Mouse (Mus musculus): ENCODE measurements at regions not wholly inside any gene's neighbourhood (a gene's known extent, or its start where the extent isn't known, plus 50 kb on each side); places are given as distances from the start of the nearest gene placed in this dataset.

DNA sequence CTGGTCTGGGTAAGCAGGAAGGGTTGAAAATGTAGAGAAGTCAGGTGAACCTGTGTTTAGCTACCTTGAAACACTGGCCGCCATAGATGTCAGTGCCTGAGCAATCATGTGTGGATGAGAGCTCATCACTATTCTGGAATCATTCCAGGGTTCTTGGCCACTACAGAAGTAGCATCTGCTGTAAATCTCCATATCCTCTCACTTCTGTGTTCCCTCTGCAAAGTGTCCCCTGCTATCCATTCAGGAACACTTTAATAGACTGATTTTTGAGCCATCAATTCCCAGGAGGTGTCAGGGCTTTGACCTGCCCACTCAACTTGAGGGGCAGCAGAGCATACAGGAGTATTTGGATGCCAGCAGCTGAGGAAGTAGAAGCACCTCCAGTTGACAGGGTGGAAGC lies 284.7 kb upstream of the Sstr1 start:
- TF ChIP-seq EP300 (IDR thresholded peaks at IDR 0.05; ENCODE audit: low read depth) = no peak
- no peak for TF ChIP-seq CTCF (IDR thresholded peaks at IDR 0.05; ENCODE audit: low read depth)
- H3K36me3 ChIP-seq (replicated peaks; ENCODE audit: control insufficient read depth, insufficient read depth, low read length) = no peaks in the 10 kb centered on the region
- H3K9me3 ChIP-seq (replicated peaks; ENCODE audit: control insufficient read depth, low read length) = no peaks in the 10 kb centered on the region
- 65% methylated on average over 1 of the region's 1 CpGs for WGBS
- no peaks in the 10 kb centered on the region for H3K27me3 ChIP-seq (ENCODE audit: control insufficient read depth, insufficient read depth, low read length)
- DNase-seq (ENCODE audit: low spot score) (no peak), ATAC-seq (ENCODE audit: insufficient read depth, low read depth) (no peak)
- H3K4me3 ChIP-seq (ENCODE audit: low read depth, low read length) = no peak overlapping the region
- no peak overlapping the region for H3K27ac ChIP-seq (ENCODE audit: low read depth)
- no peaks in the 10 kb centered on the region for H3K4me1 ChIP-seq (ENCODE audit: control insufficient read depth, insufficient read depth)
- H3K4me2 ChIP-seq (ENCODE audit: low read depth, low read length) = no peak overlapping the region
- no peak overlapping the region for H3K9ac ChIP-seq (replicated peaks; ENCODE audit: low read depth, low read length)

GRCm38 (mm10) chr12:57928030-57928429 lies 283.5 kb upstream of the Sstr1 start:
- Histone ChIP-seq H3K4me1 (ENCODE audit: control insufficient read depth, insufficient read depth) (no peaks in the 10 kb centered on the region), H3K4me3 (ENCODE audit: low read depth, low read length) (no peak overlapping the region), H3K4me2 (ENCODE audit: low read depth, low read length) (no peak overlapping the region), H3K36me3 (replicated peaks; ENCODE audit: control insufficient read depth, insufficient read depth, low read length) (no peaks in the 10 kb centered on the region), H3K27me3 (ENCODE audit: control insufficient read depth, insufficient read depth, low read length) (no peaks in the 10 kb centered on the region), H3K9ac (replicated peaks; ENCODE audit: low read depth, low read length) (no peak overlapping the region), H3K27ac (ENCODE audit: low read depth) (no peak overlapping the region), H3K9me3 (replicated peaks; ENCODE audit: control insufficient read depth, low read length) (no peaks in the 10 kb centered on the region)
- no peak for DNase-seq (ENCODE audit: low spot score)
- no peak for ATAC-seq (ENCODE audit: insufficient read depth, low read depth)
- WGBS = 80% methylated on average over 5 of the region's 5 CpGs
- no peak for TF ChIP-seq EP300 (IDR thresholded peaks at IDR 0.05; ENCODE audit: low read depth)
- no peak for TF ChIP-seq CTCF (IDR thresholded peaks at IDR 0.05; ENCODE audit: low read depth)

GRCm38 (mm10) chr12:57931856-57932255 lies 279.7 kb upstream of the Sstr1 start:
- ATAC-seq (ENCODE audit: insufficient read depth, low read depth) (no peak), DNase-seq (ENCODE audit: low spot score) (no peak)
- Histone ChIP-seq H3K27ac (ENCODE audit: low read depth) (no peak overlapping the region), H3K9ac (replicated peaks; ENCODE audit: low read depth, low read length) (no peak overlapping the region), H3K4me3 (ENCODE audit: low read depth, low read length) (no peak overlapping the region), H3K4me1 (ENCODE audit: control insufficient read depth, insufficient read depth) (no peaks in the 10 kb centered on the region), H3K9me3 (replicated peaks; ENCODE audit: control insufficient read depth, low read length) (no peaks in the 10 kb centered on the region), H3K4me2 (ENCODE audit: low read depth, low read length) (no peak overlapping the region), H3K36me3 (replicated peaks; ENCODE audit: control insufficient read depth, insufficient read depth, low read length) (no peaks in the 10 kb centered on the region), H3K27me3 (ENCODE audit: control insufficient read depth, insufficient read depth, low read length) (no peaks in the 10 kb centered on the region)
- TF ChIP-seq EP300 (IDR thresholded peaks at IDR 0.05; ENCODE audit: low read depth) (no peak), CTCF (IDR thresholded peaks at IDR 0.05; ENCODE audit: low read depth) (no peak)

DNA sequence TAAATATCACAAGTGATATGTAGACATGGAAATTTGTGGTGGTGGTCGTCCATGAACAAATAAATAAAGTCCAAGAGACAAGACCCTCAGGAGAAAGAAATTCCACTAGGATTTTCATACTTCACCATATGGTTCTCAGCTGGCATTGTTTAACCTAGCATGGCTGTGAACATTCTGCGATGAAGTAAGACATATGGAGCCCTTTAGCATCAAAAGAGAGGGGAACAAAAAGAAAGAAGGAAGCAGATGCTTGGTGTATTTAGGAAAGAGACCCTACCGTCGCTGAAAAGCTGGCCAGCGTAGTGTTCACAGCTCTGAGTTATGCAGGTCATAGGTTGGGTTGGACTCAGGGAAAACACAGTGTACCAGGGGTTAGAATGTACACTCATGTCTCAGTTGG lies 261.7 kb upstream of the Sstr1 start:
- no peak overlapping the region for H3K9ac ChIP-seq (replicated peaks; ENCODE audit: low read depth, low read length)

GRCm38 (mm10) chr12:57958527-57958926 lies 253.0 kb upstream of the Sstr1 start:
- TF ChIP-seq EP300 (IDR thresholded peaks at IDR 0.05; ENCODE audit: low read depth) (no peak), CTCF (IDR thresholded peaks at IDR 0.05; ENCODE audit: low read depth) (no peak)
- H3K27me3 ChIP-seq (ENCODE audit: control insufficient read depth, insufficient read depth, low read length) = no peaks in the 10 kb centered on the region

More for the DNA sequence above, 261.7 kb upstream of the Sstr1 start:
- H3K27ac ChIP-seq (ENCODE audit: low read depth) = no peak overlapping the region
- H3K36me3 ChIP-seq (replicated peaks; ENCODE audit: control insufficient read depth, insufficient read depth, low read length) = no peaks in the 10 kb centered on the region
- no peak for TF ChIP-seq EP300 (IDR thresholded peaks at IDR 0.05; ENCODE audit: low read depth)
- no peak for TF ChIP-seq CTCF (IDR thresholded peaks at IDR 0.05; ENCODE audit: low read depth)
- H3K4me2 ChIP-seq (ENCODE audit: low read depth, low read length) = no peak overlapping the region
- no peaks in the 10 kb centered on the region for H3K9me3 ChIP-seq (replicated peaks; ENCODE audit: control insufficient read depth, low read length)
- WGBS = 71% methylated on average over 5 of the region's 5 CpGs
- ATAC-seq (ENCODE audit: insufficient read depth, low read depth) = no peak
- H3K4me3 ChIP-seq (ENCODE audit: low read depth, low read length) = no peak overlapping the region
- no peaks in the 10 kb centered on the region for H3K27me3 ChIP-seq (ENCODE audit: control insufficient read depth, insufficient read depth, low read length)
- DNase-seq (ENCODE audit: low spot score) = no peak
- no peaks in the 10 kb centered on the region for H3K4me1 ChIP-seq (ENCODE audit: control insufficient read depth, insufficient read depth)

GRCm38 (mm10) chr12:57960171-57960570 lies 251.4 kb upstream of the Sstr1 start:
- H3K27me3 ChIP-seq (ENCODE audit: control insufficient read depth, insufficient read depth, low read length) = no peaks in the 10 kb centered on the region
- no peak for DNase-seq (ENCODE audit: low spot score)
- ATAC-seq (ENCODE audit: insufficient read depth, low read depth) = no peak
- no peaks in the 10 kb centered on the region for H3K4me1 ChIP-seq (ENCODE audit: control insufficient read depth, insufficient read depth)
- H3K9ac ChIP-seq (replicated peaks; ENCODE audit: low read depth, low read length) = no peak overlapping the region
- H3K9me3 ChIP-seq (replicated peaks; ENCODE audit: control insufficient read depth, low read length) = no peaks in the 10 kb centered on the region
- no peak overlapping the region for H3K27ac ChIP-seq (ENCODE audit: low read depth)
- WGBS = 80% methylated on average over 6 of the region's 6 CpGs
- no peak overlapping the region for H3K4me2 ChIP-seq (ENCODE audit: low read depth, low read length)
- no peaks in the 10 kb centered on the region for H3K36me3 ChIP-seq (replicated peaks; ENCODE audit: control insufficient read depth, insufficient read depth, low read length)
- H3K4me3 ChIP-seq (ENCODE audit: low read depth, low read length) = no peak overlapping the region
- no peak for TF ChIP-seq CTCF (IDR thresholded peaks at IDR 0.05; ENCODE audit: low read depth)
- no peak for TF ChIP-seq EP300 (IDR thresholded peaks at IDR 0.05; ENCODE audit: low read depth)

More at GRCm38 (mm10) chr12:57958527-57958926, 253.0 kb upstream of the Sstr1 start:
- Histone ChIP-seq H3K4me2 (ENCODE audit: low read depth, low read length) (no peak overlapping the region), H3K9me3 (replicated peaks; ENCODE audit: control insufficient read depth, low read length) (no peaks in the 10 kb centered on the region), H3K9ac (replicated peaks; ENCODE audit: low read depth, low read length) (no peak overlapping the region), H3K4me3 (ENCODE audit: low read depth, low read length) (no peak overlapping the region), H3K4me1 (ENCODE audit: control insufficient read depth, insufficient read depth) (no peaks in the 10 kb centered on the region), H3K36me3 (replicated peaks; ENCODE audit: control insufficient read depth, insufficient read depth, low read length) (no peaks in the 10 kb centered on the region), H3K27ac (ENCODE audit: low read depth) (no peak overlapping the region)
- DNase-seq (ENCODE audit: low spot score) (no peak), ATAC-seq (ENCODE audit: insufficient read depth, low read depth) (no peak)
- 65% methylated on average over 2 of the region's 2 CpGs for WGBS
